Mouse (Mus musculus) yolk sac, embryonic 10.5 days (tissue): Measurements from ENCODE around the gene Sarnp.

Source experiments
- DNase-seq: peaks from one replicate; pipeline ENCODE4 v3.0.0-alpha.2; 2017; ENCODE audit warnings: low spot score

The Sarnp gene

DNA sequence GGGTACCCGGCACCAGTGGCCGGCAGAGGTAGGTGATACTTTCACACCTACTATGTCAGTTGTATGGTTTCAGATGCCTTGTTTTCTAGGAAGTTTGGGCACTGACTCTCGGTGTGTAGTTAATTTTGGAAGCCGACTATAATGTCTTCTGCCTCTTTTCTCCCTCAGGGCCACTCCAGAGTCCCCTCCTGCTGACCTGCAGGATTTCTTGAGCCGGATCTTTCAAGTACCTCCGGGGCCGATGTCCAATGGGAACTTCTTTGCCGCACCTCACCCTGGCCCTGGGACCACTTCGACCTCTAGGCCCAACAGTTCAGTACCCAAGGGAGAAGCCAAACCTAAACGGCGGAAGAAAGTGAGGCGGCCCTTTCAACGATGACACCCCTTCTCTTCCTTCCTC, at the start of gene Sarnp:
Gene Sarnp (plus strand): TSS at position 301 of the 400 bp plus-strand sequence.
- DNase-seq = no peak

DNA sequence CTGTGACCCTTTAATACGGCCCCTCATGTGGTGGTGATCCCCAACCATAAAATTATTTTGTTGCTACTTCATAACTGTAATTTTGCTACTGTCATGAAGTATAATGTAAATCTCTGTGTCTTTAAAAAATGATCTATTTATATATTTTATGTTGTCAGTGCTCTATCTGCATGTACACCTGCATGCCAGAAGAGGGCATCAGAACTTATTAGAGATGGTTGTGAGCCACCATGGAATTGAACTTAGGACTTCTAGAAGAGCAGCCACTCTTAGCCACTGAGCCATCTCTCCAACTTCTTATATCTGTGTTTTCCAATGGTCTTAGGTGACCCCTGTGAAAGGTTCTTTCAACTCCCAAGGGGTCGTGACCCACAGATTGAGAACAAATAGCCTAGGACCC, 44.2 kb upstream of the Sarnp start:
- DNase-seq = no peak

DNA sequence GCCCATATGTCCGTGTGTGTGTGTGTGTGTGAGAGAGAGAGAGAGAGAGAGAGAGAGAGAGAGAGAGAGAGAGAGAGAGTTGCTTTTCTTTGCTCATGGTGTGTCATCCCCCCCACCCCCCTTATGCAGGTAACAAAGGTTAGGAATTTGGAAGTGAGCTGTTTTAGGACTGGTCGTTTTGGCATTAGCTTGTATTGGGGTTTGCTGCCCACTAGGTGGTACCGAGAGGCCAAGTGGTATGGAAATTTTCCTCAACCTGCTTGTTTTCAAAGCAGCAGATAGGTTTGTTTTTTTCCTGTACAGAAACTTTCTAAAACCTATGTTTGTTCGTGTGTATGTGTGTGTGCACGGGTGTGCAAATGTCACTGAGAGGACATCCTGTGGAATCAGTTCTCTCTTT, 43.4 kb upstream of the Sarnp start:
- no peak for DNase-seq

DNA sequence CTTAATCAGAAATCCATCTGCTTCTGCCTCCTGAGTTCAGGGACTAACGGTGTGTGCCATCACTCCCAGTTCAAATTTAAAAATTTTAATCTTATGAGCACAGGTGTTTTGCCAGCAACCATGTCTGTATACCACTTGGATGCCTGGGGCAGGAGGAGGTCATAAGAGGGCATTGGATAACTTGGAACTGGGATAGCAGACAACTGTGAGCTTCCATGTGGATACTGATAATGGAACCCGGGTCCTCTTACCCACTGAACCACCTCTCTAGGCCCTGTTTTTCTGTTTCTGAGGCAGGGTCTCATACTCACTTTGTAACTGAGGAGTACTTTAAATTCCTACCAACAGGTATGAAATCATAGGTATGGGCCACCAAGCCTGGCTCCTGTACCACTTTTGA, 38.7 kb upstream of the Sarnp start:
- no peak for DNase-seq

DNA sequence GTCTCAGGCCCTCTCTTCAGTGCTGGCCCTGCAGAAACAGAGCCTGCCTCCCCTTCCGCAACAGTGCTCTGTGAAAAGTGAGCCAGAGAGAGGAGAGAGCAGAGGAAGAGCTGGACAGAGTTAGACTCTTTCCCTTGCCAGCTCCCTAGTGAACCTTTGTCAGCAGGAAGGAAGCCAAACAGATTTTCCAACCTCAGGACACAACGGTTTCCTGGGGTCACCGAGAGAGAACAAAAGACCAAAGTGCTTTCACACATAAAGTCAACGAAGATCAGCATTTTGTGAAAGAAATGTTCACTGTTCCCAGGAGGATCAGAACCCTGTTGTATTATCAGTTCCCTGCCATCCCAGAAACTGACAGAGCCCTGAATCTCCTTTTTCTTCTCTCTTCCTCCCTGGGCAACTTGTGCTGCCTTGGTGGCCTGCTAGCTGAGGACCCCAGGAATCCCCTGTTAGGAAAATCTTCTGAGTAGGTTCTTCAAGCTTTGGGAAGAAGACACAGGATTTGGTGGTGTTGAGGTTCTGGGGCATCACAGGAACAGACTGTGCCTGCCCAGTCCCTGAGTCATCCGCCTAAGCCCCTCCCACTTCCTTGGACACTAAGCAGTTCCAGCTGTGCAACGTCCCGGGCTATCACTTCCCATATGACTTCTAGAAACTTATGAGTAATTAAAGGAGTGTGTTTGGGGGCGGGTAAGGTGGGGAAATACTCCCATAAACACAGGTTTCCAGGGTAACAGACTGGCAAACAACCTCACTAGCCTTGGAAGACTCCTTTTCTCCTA, 37.9 kb upstream of the Sarnp start:
- peak; percentile 40 for DNase-seq

DNA sequence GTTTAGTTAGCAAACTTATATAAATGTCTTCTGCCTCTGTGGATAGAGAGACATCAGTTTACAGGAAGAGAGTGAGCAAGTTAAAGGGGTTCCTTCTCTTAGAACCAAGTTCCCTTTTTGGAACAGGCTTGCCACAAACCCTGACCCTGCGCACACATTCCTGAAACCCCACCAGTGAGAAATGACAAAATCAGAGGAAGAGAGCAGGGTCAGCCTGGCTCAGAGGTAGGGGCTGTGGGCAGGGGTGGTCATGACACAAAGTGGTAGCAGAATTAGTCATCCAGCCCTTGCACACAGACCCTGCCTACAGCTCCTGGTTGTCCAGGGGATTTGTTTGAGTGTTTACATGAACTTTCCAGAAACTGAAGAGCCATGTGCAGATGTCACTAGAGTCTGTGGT, 36.9 kb upstream of the Sarnp start:
- DNase-seq = no peak

DNA sequence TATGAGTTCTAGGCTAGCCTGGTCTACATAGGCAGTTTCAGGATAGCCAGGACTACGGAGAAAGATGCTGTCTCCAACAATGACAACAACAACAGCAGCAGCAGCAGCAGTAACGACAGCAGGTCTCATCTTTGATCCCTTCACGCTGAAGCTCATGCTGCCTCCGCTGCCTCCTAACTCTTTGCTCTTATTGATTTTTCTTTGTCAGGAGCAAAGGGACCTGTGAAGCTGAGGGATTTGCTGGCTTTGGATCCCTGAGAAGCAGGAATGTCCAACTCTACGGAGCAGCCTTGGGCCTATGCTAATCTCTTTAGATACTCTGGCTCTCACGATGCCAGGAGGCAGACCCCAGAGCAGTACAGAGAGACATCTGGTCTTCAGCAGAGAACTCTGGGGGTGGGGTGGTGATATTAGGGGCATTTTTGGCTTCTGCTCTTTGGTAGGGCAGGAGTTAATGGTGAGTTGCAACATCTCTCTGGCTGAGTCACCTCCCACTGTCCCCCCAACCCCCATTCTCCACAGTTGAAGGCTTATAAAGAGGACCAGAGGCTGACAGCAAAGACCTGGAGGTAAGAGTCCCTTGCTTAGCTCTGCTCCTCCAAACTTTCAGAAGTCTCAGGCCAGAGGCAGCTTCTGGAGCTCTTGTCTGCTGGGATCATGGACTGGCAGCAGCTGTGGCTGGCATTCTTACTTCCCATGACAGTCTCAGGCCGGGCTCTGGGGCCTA, 26.6 kb upstream of the Sarnp start, which contains the start of gene Mmp19:
Gene Mmp19 (plus strand): TSS at position 513 of the 727 bp plus-strand sequence.
- no peak for DNase-seq

DNA sequence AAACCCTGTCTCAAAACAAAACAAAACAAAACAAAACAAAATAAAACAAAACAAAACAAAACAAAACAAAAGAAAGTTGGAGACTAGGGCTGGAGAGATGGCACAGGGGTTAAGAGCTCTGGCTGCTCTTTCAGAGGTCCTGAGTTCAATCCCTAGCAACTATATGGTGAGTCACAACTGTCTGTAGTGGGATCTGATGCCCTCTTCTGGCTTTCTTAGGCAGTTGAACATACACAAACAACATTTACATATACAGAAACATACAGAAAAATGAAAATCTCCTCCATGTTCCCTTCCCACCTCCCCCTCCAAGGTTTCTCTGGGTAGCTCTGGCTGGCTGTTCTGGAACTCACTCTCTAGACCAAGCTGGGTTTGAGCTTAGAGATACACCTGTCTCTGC, 25.1 kb upstream of the Sarnp start:
- DNase-seq = no peak

DNA sequence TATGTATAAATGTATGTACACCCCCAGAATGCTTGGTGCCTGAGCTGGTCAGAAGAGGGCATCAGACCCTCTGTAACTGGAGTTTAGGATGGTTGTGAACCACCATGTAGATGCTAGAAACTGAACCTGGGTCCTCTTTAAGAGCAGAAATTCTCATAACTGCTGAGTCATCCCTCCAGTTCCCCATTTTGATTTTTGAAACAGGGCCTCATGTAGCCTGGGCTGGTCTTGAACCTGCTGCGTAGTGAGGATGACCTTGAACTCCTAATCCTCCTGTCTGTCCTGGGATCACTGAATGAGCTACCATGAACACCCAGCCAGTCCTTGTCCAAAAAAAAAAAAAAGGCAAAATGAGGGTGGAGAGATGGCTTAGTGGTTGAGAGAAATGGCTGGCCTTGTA, 23.9 kb upstream of the Sarnp start:
- DNase-seq = no peak

DNA sequence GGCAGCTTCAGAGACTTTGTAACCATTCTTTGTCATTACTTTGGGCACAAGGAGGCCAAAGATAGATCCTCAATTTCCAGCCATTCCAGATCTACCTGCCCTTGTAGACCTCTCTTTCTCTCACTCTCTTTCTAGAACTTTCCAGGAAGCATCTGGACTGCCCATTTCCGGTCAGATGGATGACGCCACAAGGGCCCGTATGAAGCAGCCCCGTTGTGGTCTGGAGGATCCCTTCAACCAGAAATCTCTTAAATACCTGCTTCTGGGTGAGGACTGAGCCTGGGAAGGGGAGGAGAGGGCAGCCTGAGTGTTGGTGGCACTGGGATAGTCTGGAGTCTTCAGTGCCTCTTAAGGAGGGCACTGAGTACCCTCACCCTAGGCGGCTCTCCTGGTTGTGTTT, 22.7 kb upstream of the Sarnp start:
- DNase-seq = no peak

DNA sequence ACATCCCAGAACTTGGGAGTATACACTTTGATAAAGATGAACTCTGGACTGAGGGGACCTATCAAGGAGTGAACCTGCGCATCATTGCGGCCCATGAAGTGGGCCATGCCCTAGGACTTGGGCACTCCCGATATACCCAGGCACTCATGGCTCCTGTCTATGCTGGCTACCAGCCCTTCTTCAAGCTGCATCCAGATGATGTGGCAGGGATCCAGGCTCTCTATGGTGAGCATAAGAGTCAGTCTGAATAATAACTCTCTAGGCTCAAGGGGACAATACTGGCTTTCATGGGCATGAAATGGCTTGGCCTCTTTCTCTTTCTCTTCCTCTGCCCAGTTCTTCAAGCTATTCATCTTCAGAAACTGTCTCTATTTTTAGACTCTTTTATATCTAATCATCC, 21.6 kb upstream of the Sarnp start:
- DNase-seq = no peak

DNA sequence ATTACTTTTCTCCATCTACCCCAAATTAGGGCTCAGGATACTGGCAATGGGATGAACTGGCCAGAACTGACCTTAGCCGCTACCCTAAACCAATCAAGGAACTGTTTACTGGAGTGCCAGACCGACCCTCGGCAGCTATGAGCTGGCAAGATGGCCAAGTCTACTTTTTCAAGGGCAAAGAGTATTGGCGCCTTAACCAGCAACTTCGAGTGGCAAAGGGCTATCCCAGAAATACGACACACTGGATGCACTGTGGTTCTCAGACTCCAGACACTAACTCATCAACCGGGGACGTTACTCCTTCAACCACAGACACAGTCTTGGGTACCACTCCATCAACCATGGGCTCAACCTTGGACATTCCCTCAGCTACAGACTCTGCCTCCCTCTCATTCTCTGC, 18.5 kb upstream of the Sarnp start:
- no peak for DNase-seq

DNA sequence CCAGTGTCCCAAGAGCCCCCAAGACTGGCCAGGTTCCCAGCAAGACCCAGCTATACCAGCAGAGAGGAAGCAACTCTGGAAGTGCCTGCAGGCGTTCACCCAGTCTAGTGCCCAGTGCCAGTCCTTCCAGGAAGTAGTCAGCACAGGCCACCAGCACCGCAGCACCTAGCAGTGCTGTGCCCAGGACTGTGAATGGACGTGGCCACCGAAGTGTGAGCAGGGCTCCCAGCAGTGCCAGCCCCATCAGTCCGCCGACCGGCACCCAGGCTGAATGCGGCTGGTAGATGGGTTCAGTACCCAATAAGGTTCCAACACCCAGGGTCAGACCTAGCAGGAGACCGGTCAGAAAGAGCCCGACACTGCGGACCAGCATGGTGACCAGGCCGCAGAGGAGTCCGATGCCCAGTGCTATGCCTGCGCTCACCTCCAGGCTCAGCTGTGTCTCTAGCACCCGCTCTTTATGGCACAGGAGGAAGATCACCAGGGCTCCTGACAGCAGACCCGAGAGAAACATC, 15.1 kb upstream of the Sarnp start:
- no peak for DNase-seq

DNA sequence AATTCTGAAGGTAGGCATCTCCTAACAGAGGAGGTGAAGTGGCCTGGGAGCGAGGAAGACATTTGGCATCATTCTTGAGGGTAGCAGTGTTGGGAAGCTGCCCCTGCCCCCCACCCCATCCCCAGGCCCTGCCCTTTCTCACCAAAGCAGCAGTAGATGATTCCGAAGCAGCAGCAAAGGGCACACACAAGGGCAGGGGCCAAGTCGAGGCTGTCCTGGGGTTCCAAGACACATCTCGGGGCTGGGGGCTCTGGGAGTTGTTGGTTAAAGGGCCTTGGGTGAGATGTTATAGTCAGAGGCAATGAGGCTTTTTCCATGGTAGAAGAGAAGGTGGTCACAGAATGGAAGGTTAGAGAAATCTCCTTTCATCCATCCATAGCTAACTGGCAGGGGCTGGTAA, 14.2 kb upstream of the Sarnp start:
- DNase-seq = no peak

DNA sequence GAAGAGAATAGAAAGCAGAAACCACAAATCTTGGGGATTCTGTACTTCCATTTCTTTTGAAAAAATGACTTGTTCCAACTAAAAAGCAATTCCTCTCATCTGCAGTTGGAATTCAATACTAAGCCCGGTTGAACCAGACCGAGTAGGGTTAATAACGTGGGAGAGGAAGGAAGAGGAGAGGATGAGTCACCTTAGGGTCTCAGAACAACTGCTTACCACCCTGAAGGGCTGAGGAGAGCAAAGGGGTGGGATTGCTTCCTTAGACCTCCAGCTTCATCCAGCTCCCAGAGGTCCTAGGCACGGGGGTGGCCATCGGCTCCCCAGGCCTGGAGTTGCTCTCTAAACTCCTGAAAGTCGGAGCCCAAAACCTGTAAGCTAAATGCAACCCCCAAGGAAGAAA, 13.8 kb upstream of the Sarnp start:
- DNase-seq = no peak

DNA sequence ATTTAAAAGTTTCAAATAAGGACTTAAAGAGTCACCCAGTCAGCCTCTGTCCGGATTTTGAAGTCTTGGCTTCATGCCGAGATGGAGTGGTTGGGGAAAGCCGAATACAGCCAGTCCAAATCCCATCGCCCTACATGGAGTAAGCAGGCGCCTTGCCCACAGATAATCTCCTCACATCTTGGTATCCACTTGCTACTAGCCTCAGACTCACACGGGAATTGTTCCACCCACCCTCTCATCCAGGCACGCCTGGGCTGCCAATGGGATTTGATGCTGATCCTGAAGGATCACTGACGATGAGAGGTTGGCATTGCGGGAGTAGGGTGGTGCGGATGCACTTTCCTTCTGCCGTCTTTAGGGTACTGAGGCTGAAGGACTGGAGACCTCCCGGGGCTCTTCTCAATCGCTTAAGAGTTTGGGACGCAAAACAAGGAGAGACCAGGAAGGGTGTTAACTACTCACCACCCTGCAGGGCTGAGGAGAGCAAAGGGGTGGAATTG, 13.3 kb upstream of the Sarnp start, which contains the start of gene Dnajc14:
Gene Dnajc14 (plus strand): TSS at position 292 of the 500 bp plus-strand sequence.
- peak; percentile 35 for DNase-seq

DNA sequence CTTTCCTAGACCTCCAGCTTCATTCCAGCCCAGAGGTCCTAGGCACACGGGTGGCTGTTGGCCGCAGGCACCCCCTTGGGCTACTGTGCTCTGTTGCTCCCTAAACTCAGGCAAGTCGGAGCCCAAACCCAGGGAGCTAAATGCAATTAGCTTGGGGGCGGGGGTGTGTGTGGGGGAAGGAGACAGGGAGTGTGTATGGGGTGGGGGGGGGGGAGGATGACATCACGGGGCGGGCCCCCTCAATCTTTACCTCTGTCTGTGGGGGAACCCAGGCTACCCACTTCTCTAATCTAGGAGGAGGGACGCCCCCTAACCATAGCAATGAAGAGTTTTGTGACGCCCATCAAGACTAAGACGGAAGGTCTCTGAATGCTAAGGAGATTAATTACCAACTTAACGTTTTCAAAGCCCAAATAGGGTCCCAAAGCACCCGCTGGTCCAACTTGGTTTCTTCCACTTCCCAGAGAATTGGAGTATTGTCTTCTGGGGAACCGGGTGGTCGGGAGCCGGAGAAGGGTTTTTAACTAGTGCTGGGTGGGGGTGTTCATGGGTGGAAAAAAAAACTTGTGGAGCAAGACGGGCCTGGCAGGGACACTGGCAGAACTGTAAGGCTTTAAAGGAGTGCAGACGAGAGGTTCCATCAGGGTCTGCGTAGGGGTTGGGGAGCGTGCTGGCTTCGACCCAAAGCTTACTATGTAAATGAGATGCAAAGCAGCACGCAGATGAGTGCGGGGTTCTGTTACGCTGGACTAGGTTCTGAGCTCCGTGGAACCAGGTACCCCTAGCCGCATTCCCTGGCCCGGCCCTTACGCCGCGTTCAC, 12.7 kb upstream of the Sarnp start, which contains the start of gene Tmem198b:
Gene Tmem198b (minus strand): TSS at position 100 of the 821 bp plus-strand sequence.
- DNase-seq = peak; percentile 78

DNA sequence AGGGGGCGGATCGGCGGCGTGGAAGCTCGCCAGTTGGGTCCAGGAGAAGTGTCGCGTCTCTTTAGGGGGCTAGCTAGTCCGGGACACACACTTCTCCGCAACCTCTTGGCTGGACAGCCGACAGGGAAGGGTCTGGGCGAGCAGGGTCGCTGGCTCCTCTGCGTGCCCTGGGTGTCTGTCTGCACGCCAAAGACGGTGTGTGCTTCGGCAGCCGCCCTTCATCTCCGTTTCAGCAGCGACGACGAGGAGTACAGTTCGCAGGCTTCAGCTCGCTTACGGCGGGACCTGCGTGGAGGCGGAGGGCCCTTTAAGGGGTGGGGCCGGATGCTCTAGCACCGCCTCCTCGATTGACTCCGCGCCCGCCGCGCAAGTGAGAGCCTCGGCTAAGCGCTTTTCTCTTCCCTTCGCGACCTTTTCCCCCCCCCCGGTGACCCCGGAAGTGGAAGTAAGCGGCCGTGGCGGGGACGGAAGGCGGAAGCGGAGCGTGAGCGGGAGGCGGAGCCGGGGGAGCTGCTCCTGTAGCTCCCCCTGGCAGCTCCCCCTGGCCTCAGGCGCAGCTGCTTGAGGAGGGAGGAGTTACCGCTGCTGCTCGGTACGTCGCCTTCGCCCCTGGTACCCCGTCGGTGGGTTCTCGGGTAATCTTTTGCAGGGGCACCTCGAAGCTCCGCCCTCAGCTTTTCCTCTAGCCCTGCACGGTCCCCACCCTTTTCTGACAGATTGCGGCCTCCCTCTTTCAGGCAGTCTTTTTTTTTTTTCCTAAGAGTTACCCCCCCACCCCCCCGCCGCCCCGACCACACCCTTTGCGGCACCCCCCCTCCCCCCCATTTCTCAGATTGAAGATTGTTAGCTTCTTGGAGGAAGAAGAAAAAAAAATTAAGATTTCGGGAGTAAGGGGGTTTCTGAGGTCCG, 11.8 kb upstream of the Sarnp start:
- peak; percentile 98 for DNase-seq

DNA sequence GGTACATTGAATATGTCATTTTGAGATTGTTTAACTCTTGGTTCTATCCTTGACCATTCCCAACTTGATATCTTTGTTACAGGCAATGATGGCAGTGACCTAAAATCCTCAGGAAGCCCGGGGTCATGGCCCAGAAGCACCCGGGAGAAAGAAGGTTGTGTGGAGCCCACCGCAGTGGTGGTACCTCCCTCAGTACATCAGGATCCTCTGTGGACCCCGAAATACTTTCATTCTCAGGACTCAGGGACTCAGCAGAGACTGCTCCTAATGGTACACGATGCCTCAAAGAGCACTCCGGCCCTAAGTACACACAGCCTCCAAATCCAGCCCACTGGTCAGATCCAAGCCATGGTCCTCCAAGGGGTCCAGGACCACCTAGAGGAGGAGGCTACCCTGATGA, 11.0 kb upstream of the Sarnp start:
- DNase-seq = no peak

DNA sequence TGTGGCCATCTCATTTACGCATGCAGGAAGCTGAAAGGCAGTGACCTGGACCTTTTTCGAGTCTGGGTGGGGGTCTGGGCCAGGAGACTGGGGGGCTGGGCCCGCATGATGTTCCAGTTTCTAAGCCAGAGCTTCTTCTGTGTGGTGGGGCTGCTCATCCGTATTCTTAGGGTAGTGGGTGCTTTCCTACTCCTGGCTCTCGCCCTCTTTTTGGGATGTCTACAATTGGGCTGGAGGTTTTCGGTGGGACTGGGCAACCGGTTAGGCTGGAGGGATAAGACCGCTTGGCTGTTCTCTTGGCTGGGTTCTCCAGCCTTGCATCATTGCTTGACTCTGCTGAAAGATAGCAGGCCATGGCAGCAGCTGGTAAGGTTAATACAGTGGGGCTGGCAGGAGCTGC, 10.1 kb upstream of the Sarnp start:
- DNase-seq = no peak

DNA sequence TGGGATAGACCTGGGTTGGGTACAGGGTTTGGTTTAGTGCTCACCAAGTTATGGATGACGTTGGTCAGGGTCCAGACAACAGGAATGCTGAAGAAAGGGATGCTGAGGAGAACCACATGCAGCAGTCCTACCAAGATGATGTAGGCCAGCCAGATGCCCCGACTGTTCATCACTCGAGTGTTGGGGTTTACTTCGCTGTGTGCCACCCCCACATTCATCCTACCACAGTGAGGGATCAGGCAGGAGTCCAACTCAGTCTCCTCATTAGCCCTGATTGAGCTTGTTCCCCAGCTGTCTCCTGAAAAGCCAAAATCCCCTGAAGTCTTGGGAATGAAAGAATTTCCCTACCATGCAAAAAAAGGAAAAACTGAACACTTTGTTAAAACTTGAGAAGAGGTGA, 3.1 kb downstream of the Sarnp start:
- DNase-seq = no peak
